Mouse (Mus musculus) G1E-ER4 (cell line): Measurements from ENCODE around the gene Npy2r. TPM values are rescaled to one million over a fixed set of nuclear protein-coding genes. Genes with fewer than 3 reads are reported as not detected.

Experiments used
- GATA1 ChIP-seq: IDR thresholded peaks from one replicate; pipeline ENCODE4 v1.8.0; 2012; ENCODE audit warnings: low read length, inconsistent platforms
- polyA plus RNA-seq: library from polyadenylated mRNA; stranded (reverse); fragments of >175 nt; gene quantifications from 2 replicates; pipeline ENCODE4 v1.2.3, GENCODE M21; 2012

Gene Npy2r
- not detected in 2 replicates for polyA plus RNA-seq

DNA sequence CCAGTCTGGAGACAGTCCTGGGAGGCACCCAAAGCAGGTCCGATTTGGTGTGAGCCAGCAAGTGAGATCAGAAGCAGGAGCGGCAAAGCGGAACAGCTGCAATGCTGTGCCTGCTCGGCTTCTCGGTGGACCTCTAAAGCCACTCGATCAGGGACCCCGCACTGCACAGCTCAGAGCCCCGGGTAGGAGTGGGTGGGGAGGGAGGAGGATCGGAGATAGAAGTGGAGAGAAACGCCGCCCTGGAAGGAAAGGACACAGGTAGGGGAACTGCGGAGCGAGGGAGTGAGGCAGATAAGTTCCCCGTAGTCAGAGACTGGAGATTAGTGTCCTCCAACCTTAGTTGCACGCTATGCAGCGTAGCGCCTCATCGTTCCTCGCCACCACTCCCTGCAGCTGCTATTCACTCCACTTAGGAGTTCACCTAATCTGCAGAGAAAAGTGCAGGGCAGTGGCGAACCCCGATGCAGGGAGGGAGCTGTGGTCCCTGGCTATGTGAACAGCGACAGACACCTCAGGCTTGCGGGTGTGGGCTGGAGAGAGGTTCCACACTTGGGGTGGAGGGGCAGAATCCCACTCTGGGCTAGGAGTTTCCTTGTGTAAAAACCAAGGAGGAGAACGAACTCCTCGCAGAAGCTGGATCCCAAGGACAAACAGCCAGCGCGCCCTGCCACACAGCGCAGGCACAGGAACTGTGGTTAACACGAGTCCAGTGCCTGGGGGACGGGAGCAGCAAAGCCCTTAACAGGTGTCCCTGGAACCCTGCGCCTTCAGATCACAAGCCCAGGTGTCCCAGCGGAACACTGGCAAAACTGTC lies at the start of gene Npy2r:
TSS of gene Npy2r (minus strand) at position 177 of the 814 bp plus-strand sequence.
- TF ChIP-seq GATA1: no peak

DNA sequence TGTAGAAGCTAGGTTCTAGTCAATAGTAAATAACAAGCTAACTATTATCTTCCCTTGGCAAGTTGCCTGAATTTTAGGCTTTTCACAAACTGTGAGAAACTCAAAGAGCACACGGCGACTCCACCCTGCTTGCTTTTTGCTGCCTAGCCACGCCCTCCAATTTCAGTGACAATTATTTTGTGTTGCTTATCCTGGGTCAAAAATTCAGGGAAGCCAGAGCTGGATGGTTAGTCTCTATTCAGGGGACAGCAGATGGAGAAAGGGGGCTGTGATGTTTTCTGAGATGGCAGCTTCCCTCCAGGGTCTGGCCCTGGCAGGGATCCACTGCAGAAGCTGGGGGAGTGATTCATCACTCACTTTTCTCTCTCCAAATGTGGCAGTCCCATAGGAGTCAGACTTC lies 9.9 kb upstream of the Npy2r start:
- no peak for TF ChIP-seq GATA1

DNA sequence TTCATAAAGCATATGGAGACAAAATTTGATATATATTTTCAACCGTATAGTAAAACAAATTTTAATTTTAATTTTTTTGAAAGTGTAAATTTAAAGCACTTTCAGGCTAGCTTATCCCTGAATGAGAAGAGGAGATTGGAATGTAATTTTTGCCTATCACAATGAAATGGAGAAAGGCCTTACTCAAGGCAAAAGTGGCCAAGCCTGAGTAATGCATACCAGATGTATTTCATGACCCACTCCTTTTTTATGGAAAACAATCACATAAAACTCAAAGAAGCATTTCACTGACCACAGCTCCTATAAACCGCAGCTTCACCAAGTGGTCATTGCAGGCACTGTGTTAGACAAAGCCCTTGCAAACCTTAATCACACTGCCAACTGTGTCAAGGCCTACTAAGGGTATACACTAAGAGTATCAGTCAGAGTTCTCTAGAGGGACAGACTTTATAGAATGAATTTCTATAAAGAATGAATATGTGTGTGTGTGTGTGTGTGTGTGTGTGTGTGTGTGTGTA lies 8.5 kb upstream of the Npy2r start:
- no peak for TF ChIP-seq GATA1

DNA sequence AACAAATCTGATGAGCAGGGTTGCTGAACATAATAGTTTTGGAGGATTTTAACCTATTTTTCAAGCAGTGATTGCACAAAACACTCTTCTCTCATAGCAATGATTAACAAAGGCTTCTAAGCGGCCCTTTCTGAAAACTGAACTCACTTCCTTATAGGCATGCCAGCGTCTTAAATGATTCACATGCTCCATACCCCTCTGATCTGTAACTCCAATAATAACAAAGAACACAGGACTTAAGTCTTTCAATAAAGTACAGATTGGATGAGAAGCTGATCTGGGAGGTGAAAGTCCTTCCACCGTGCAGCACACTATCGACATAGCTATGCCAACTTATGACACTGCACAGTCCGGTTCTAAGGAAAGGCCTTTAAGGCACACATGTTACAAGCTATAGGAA lies 2.0 kb upstream of the Npy2r start:
- TF ChIP-seq GATA1: no peak

DNA sequence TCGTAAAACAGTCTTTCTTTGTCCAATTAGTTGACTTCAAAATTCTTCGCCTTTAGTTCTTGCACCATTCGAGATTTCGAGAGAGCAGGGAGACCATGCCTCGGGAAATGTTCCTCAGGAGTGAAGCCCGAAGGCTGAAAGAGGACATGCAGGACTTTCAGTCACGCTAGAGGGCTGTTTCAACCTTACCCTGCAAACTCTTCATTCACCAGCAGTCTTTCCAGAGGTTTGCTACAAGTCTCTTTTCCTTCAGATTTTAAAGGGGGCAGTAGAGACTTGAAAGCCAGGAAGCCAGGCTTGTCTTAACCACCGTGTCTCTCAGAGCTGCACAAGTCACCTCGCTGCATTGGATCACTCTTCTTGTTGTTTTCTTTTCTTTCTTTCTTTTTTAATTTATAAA lies 869 bp upstream of the Npy2r start:
- no peak for TF ChIP-seq GATA1

DNA sequence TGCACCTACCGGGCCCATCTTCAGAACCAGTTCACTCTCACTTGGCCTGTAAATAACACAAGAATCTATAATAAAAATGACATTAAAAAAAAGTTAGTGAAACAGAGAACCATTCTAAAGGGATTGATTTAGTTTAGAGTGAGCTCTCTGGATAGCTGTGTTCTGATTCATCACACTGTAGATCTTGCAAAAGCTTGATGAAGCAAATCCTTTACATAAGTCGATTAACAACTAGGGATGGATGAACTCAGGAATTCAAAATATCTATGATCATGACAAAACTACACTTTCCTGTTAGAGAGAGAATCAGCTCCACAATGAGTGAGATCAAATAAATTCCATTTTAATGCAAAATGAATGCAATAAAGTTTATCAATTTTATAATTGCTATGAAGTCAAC lies 6.4 kb downstream of the Npy2r start:
- TF ChIP-seq GATA1: no peak

DNA sequence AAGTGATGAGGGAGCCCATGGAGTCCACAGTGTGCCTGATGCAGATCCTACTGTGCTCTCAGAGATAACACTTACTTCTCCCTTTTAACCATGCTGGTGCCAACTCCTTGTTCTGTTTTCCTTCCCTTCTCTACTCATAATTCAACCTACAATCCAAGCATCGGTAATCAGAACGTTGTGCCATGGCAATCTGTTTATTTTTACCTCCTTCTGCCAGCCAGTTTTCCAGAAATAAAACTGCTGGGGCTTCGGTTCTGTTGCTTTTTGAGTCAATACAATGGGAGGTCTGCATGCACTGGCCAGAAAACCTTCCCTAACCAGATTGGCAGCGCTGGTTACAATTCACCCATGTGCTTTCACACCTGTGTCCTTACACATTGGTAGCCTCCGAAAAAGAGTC lies 7.9 kb downstream of the Npy2r start:
- TF ChIP-seq GATA1: no peak

DNA sequence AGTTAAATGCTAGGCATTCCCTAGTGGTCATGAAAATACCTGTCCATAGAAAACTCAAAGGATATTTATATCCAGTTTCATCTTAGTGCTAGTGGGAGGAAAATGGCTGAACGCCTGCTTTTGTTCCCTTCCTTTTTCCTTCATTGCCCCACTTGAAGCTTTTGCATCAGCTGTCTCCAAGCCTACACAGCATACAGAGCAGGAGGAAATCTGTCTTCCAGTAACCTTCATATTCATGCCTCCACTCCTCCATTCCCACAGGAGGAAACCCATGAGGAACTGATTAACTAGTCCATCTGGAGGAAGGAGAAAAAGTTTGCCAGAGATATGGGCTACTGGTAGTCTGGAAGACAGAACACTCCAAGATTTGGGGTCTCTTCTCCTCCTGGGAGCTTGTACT lies 23.1 kb downstream of the Npy2r start:
- TF ChIP-seq GATA1: no peak

DNA sequence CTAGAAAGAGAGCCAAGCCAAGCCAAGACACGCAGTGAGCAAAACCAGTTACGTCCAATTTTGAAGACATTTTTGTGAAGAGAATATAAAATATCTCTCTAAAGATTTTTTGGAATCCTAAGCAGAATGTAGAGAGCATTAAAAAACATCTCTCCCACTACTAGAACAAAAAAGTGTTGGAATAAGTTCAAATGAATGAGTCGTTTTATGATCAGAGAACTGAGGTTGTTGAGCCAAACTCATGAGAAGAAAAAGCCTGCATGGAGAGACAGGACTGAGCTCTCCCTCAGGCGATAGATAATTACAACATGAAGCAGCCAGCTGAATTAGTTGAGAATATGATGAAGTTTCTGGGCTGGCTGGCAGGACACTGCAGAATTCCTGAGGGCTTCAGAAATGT lies 49.9 kb downstream of the Npy2r start:
- no peak for TF ChIP-seq GATA1

Other genes with a start within 250 kb of the Npy2r start
- not detected in 2 replicates for gene Map9, start 190.0 kb downstream of the Npy2r start, polyA plus RNA-seq